Mouse (Mus musculus): Measurements from ENCODE around the gene Slc41a1. TPM values are rescaled to one million over a fixed set of nuclear protein-coding genes. Genes with fewer than 3 reads are reported as not detected.
A peak's percentile ranks its signal among the peaks of the same experiment; 100 is the strongest.

Gene Slc41a1
- 10.0 and 11.4 TPM in 2 replicates for polyA plus RNA-seq (2014; fragmentation: Nextera tagmentation; extraction: Ambion mirVana)

GRCm38 (mm10) chr1:131827207-131827786 is at the start of gene Slc41a1:
TSS of gene Slc41a1 (plus strand) at chr1:131827493.
- no peak for DNase-seq (ENCODE audit: low spot score, missing footprints)
- Histone ChIP-seq H3K4me1 (ENCODE audit: control insufficient read depth, insufficient read depth, low read length) (peaks cover 17% of the 10 kb centered on the region), H3K27ac (ENCODE audit: low read depth, low read length) (peak within 1 kb of the TSS; percentile 48), H3K9me3 (ENCODE audit: control insufficient read depth, low read length) (no peaks in the 10 kb centered on the region), H3K27me3 (ENCODE audit: control insufficient read depth, insufficient read depth, low read length) (0 out of 2 replicates have a peak, but pooled peaks cover 2% of the 10 kb centered on the region), H3K36me3 (ENCODE audit: control insufficient read depth, insufficient read depth, low read length) (no peaks in the 10 kb centered on the region), H3K4me2 (peak within 1 kb of the TSS; percentile 68), H3K9ac (ENCODE audit: low read length) (peak within 1 kb of the TSS; percentile 90), H3K4me3 (ENCODE audit: low read depth, low read length) (peak within 1 kb of the TSS; percentile 82)
- peak; percentile 68 for ATAC-seq (ENCODE audit: low FRiP score)
- 3% methylated on average over 24 of the region's 25 CpGs for WGBS

- H3K9me3 ChIP-seq (ENCODE audit: control insufficient read depth, low read length): no peaks in the 10 kb centered on the region
- 30% methylated on average over 3 of the region's 3 CpGs for WGBS
Observed at GRCm38 (mm10) chr1:131794591-131794990, 32.7 kb upstream of the Slc41a1 start.

DNA sequence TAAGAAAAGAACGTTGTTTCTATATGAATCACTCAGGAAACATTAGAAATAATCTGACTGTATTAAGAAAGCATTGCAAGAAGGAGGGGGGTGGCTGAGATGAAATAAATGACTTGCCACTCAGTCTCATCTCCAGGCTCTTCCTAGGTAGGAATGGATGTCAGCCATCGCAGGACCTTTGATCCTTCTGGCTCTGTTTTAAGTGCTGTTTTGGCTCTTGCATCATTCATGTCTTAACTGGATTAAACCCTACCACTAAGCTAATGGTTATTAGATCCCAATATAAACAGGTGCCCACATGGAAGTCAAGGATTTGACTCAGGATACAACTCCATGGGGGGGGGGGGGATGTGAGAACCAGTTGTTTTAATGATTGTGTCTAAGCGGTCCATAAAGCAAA is 32.1 kb upstream of the Slc41a1 start:
- ATAC-seq (ENCODE audit: low FRiP score): no peak
- Histone ChIP-seq H3K9ac (ENCODE audit: low read length) (no peak overlapping the region), H3K4me3 (ENCODE audit: low read depth, low read length) (no peak overlapping the region), H3K9me3 (ENCODE audit: control insufficient read depth, low read length) (no peaks in the 10 kb centered on the region), H3K4me2 (no peak overlapping the region), H3K27ac (ENCODE audit: low read depth, low read length) (no peak overlapping the region), H3K4me1 (ENCODE audit: control insufficient read depth, insufficient read depth, low read length) (no peaks in the 10 kb centered on the region), H3K27me3 (ENCODE audit: control insufficient read depth, insufficient read depth, low read length) (no peaks in the 10 kb centered on the region), H3K36me3 (ENCODE audit: control insufficient read depth, insufficient read depth, low read length) (no peaks in the 10 kb centered on the region)
- DNase-seq (ENCODE audit: low spot score, missing footprints): no peak
- 88% methylated on average over 3 of the region's 3 CpGs for WGBS

More at GRCm38 (mm10) chr1:131794591-131794990, 32.7 kb upstream of the Slc41a1 start:
- ATAC-seq (ENCODE audit: low FRiP score) (no peak), DNase-seq (ENCODE audit: low spot score, missing footprints) (no peak)
- no peak overlapping the region for H3K4me2 ChIP-seq
- H3K27me3 ChIP-seq (ENCODE audit: control insufficient read depth, insufficient read depth, low read length): no peaks in the 10 kb centered on the region
- no peak overlapping the region for H3K9ac ChIP-seq (ENCODE audit: low read length)
- no peak overlapping the region for H3K27ac ChIP-seq (ENCODE audit: low read depth, low read length)
- no peak overlapping the region for H3K4me3 ChIP-seq (ENCODE audit: low read depth, low read length)
- H3K4me1 ChIP-seq (ENCODE audit: control insufficient read depth, insufficient read depth, low read length): no peaks in the 10 kb centered on the region
- H3K36me3 ChIP-seq (ENCODE audit: control insufficient read depth, insufficient read depth, low read length): no peaks in the 10 kb centered on the region

GRCm38 (mm10) chr1:131797202-131797909 is 29.9 kb upstream of the Slc41a1 start, which contains the start of gene Pm20d1:
TSS of gene Pm20d1 (plus strand) at chr1:131797381.
- Histone ChIP-seq H3K4me1 (ENCODE audit: control insufficient read depth, insufficient read depth, low read length) (no peaks in the 10 kb centered on the region), H3K9ac (ENCODE audit: low read length) (peak within 1 kb of the TSS; percentile 59), H3K36me3 (ENCODE audit: control insufficient read depth, insufficient read depth, low read length) (no peaks in the 10 kb centered on the region), H3K4me3 (ENCODE audit: low read depth, low read length) (peak within 1 kb of the TSS; percentile 27), H3K27me3 (ENCODE audit: control insufficient read depth, insufficient read depth, low read length) (no peaks in the 10 kb centered on the region), H3K27ac (ENCODE audit: low read depth, low read length) (no peak within 1 kb of the TSS), H3K4me2 (peak within 1 kb of the TSS; percentile 47), H3K9me3 (ENCODE audit: control insufficient read depth, low read length) (no peaks in the 10 kb centered on the region)
- 5% methylated on average over 26 of the region's 26 CpGs for WGBS
- no peak; the same call in 1 of the 2 replicates for ATAC-seq (ENCODE audit: low FRiP score)
- peak; percentile 89 for DNase-seq (ENCODE audit: low spot score, missing footprints)

- Histone ChIP-seq H3K9me3 (ENCODE audit: control insufficient read depth, low read length) (no peaks in the 10 kb centered on the region), H3K36me3 (ENCODE audit: control insufficient read depth, insufficient read depth, low read length) (no peaks in the 10 kb centered on the region), H3K27ac (ENCODE audit: low read depth, low read length) (no peak overlapping the region), H3K4me2 (no peak overlapping the region), H3K27me3 (ENCODE audit: control insufficient read depth, insufficient read depth, low read length) (no peaks in the 10 kb centered on the region), H3K4me1 (ENCODE audit: control insufficient read depth, insufficient read depth, low read length) (no peaks in the 10 kb centered on the region), H3K4me3 (ENCODE audit: low read depth, low read length) (no peak overlapping the region), H3K9ac (ENCODE audit: low read length) (no peak overlapping the region)
- 37% methylated on average over 1 of the region's 1 CpGs for WGBS
- DNase-seq (ENCODE audit: low spot score, missing footprints) (no peak), ATAC-seq (ENCODE audit: low FRiP score) (no peak)
Observed at GRCm38 (mm10) chr1:131800001-131800400, 27.3 kb upstream of the Slc41a1 start.

- 96% methylated on average over 8 of the region's 8 CpGs for WGBS
- no peak overlapping the region for H3K4me3 ChIP-seq (ENCODE audit: low read depth, low read length)
Observed at GRCm38 (mm10) chr1:131801071-131801470, 26.2 kb upstream of the Slc41a1 start.

GRCm38 (mm10) chr1:131802652-131803051 is 24.6 kb upstream of the Slc41a1 start:
- ATAC-seq (ENCODE audit: low FRiP score): no peak
- no peak overlapping the region for H3K4me2 ChIP-seq
- H3K4me1 ChIP-seq (ENCODE audit: control insufficient read depth, insufficient read depth, low read length): no peaks in the 10 kb centered on the region
- H3K27me3 ChIP-seq (ENCODE audit: control insufficient read depth, insufficient read depth, low read length): no peaks in the 10 kb centered on the region
- no peak overlapping the region for H3K9ac ChIP-seq (ENCODE audit: low read length)
- no peak overlapping the region for H3K27ac ChIP-seq (ENCODE audit: low read depth, low read length)
- DNase-seq (ENCODE audit: low spot score, missing footprints): no peak
- 86% methylated on average over 5 of the region's 5 CpGs for WGBS
- no peaks in the 10 kb centered on the region for H3K36me3 ChIP-seq (ENCODE audit: control insufficient read depth, insufficient read depth, low read length)
- no peak overlapping the region for H3K4me3 ChIP-seq (ENCODE audit: low read depth, low read length)
- H3K9me3 ChIP-seq (ENCODE audit: control insufficient read depth, low read length): no peaks in the 10 kb centered on the region

More at GRCm38 (mm10) chr1:131801071-131801470, 26.2 kb upstream of the Slc41a1 start:
- Histone ChIP-seq H3K4me1 (ENCODE audit: control insufficient read depth, insufficient read depth, low read length) (no peaks in the 10 kb centered on the region), H3K27ac (ENCODE audit: low read depth, low read length) (no peak overlapping the region), H3K36me3 (ENCODE audit: control insufficient read depth, insufficient read depth, low read length) (no peaks in the 10 kb centered on the region), H3K4me2 (no peak overlapping the region), H3K9ac (ENCODE audit: low read length) (no peak overlapping the region), H3K27me3 (ENCODE audit: control insufficient read depth, insufficient read depth, low read length) (no peaks in the 10 kb centered on the region), H3K9me3 (ENCODE audit: control insufficient read depth, low read length) (no peaks in the 10 kb centered on the region)
- DNase-seq (ENCODE audit: low spot score, missing footprints): no peak
- no peak for ATAC-seq (ENCODE audit: low FRiP score)

- Histone ChIP-seq H3K4me1 (ENCODE audit: control insufficient read depth, insufficient read depth, low read length) (no peaks in the 10 kb centered on the region), H3K27me3 (ENCODE audit: control insufficient read depth, insufficient read depth, low read length) (no peaks in the 10 kb centered on the region), H3K4me2 (no peak overlapping the region), H3K9ac (ENCODE audit: low read length) (no peak overlapping the region), H3K36me3 (ENCODE audit: control insufficient read depth, insufficient read depth, low read length) (no peaks in the 10 kb centered on the region), H3K27ac (ENCODE audit: low read depth, low read length) (no peak overlapping the region), H3K9me3 (ENCODE audit: control insufficient read depth, low read length) (no peaks in the 10 kb centered on the region), H3K4me3 (ENCODE audit: low read depth, low read length) (no peak overlapping the region)
- no peak for ATAC-seq (ENCODE audit: low FRiP score)
- WGBS: 96% methylated on average over 3 of the region's 3 CpGs
- no peak for DNase-seq (ENCODE audit: low spot score, missing footprints)
Observed at GRCm38 (mm10) chr1:131804166-131804565, 23.1 kb upstream of the Slc41a1 start.

GRCm38 (mm10) chr1:131808986-131809385 is 18.3 kb upstream of the Slc41a1 start:
- WGBS: 84% methylated on average over 1 of the region's 1 CpGs
- Histone ChIP-seq H3K9ac (ENCODE audit: low read length) (no peak overlapping the region), H3K27ac (ENCODE audit: low read depth, low read length) (no peak overlapping the region), H3K27me3 (ENCODE audit: control insufficient read depth, insufficient read depth, low read length) (no peaks in the 10 kb centered on the region), H3K4me3 (ENCODE audit: low read depth, low read length) (no peak overlapping the region), H3K36me3 (ENCODE audit: control insufficient read depth, insufficient read depth, low read length) (no peaks in the 10 kb centered on the region), H3K9me3 (ENCODE audit: control insufficient read depth, low read length) (no peaks in the 10 kb centered on the region), H3K4me2 (no peak overlapping the region), H3K4me1 (ENCODE audit: control insufficient read depth, insufficient read depth, low read length) (no peaks in the 10 kb centered on the region)
- no peak for DNase-seq (ENCODE audit: low spot score, missing footprints)
- no peak for ATAC-seq (ENCODE audit: low FRiP score)

All from midbrain, embryonic 11.5 days (tissue).